Mouse (Mus musculus): ENCODE measurements at regions not wholly inside any gene's neighbourhood (a gene's known extent, or its start where the extent isn't known, plus 50 kb on each side); places are given as distances from the start of the nearest gene placed in this dataset.

- no peak overlapping the region for H3K27ac ChIP-seq
- H3K9ac ChIP-seq (replicated peaks) = no peak overlapping the region
- no peak overlapping the region for H3K4me2 ChIP-seq (ENCODE audit: low read depth)
- no peaks in the 10 kb centered on the region for H3K27me3 ChIP-seq (ENCODE audit: control insufficient read depth, insufficient read depth, low read length)
- WGBS (ENCODE audit: insufficient replicate concordance) = 55% methylated on average over 6 of the region's 6 CpGs
- no peak for ATAC-seq (ENCODE audit: insufficient read depth)
- TF ChIP-seq EP300 (IDR thresholded peaks at IDR 0.05; ENCODE audit: low read depth) = no peak
- TF ChIP-seq CTCF (IDR thresholded peaks at IDR 0.05; ENCODE audit: low read depth) = no peak
- H3K4me1 ChIP-seq (replicated peaks; ENCODE audit: control insufficient read depth in 2 of 2, insufficient read depth in 2 of 2, low read length in 1 of 2) = no peaks in the 10 kb centered on the region
- H3K36me3 ChIP-seq (replicated peaks; ENCODE audit: control insufficient read depth, insufficient read depth, low read depth) = no peaks in the 10 kb centered on the region
- no peaks in the 10 kb centered on the region for H3K9me3 ChIP-seq (ENCODE audit: control insufficient read depth, low read length)
- DNase-seq (ENCODE audit: low read depth in 3 of 3, low spot score in 3 of 3) = no peak
- H3K4me3 ChIP-seq (ENCODE audit: insufficient read depth in 1 of 2, low read depth in 2 of 2, low read length in 2 of 2) = no peak overlapping the region
These were observed 230.9 kb downstream of the Gm19410 start for GRCm38 (mm10) chr8:35996330-35997077.

- Histone ChIP-seq H3K27me3 (ENCODE audit: control insufficient read depth, insufficient read depth, low read length) (no peaks in the 10 kb centered on the region), H3K4me1 (replicated peaks; ENCODE audit: control insufficient read depth in 2 of 2, insufficient read depth in 2 of 2, low read length in 1 of 2) (no peaks in the 10 kb centered on the region), H3K9ac (replicated peaks) (no peak overlapping the region), H3K4me3 (ENCODE audit: insufficient read depth in 1 of 2, low read depth in 2 of 2, low read length in 2 of 2) (no peak overlapping the region), H3K9me3 (ENCODE audit: control insufficient read depth, low read length) (no peaks in the 10 kb centered on the region), H3K4me2 (ENCODE audit: low read depth) (no peak overlapping the region), H3K27ac (no peak overlapping the region), H3K36me3 (replicated peaks; ENCODE audit: control insufficient read depth, insufficient read depth, low read depth) (no peaks in the 10 kb centered on the region)
- 64% methylated on average over 9 of the region's 9 CpGs for WGBS (ENCODE audit: insufficient replicate concordance)
- TF ChIP-seq CTCF (IDR thresholded peaks at IDR 0.05; ENCODE audit: low read depth) = no peak
- no peak for TF ChIP-seq EP300 (IDR thresholded peaks at IDR 0.05; ENCODE audit: low read depth)
- DNase-seq (ENCODE audit: low read depth in 3 of 3, low spot score in 3 of 3) = no peak
- ATAC-seq (ENCODE audit: insufficient read depth) = no peak
These were observed 234.0 kb downstream of the Gm19410 start for GRCm38 (mm10) chr8:35999584-35999983.

GRCm38 (mm10) chr8:36004387-36004786 lies 238.8 kb downstream of the Gm19410 start:
- TF ChIP-seq CTCF (IDR thresholded peaks at IDR 0.05; ENCODE audit: low read depth) = no peak
- TF ChIP-seq EP300 (IDR thresholded peaks at IDR 0.05; ENCODE audit: low read depth) = no peak
- ATAC-seq (ENCODE audit: insufficient read depth) (no peak), DNase-seq (ENCODE audit: low read depth in 3 of 3, low spot score in 3 of 3) (no peak)
- Histone ChIP-seq H3K36me3 (replicated peaks; ENCODE audit: control insufficient read depth, insufficient read depth, low read depth) (no peaks in the 10 kb centered on the region), H3K27me3 (ENCODE audit: control insufficient read depth, insufficient read depth, low read length) (no peaks in the 10 kb centered on the region), H3K4me3 (ENCODE audit: insufficient read depth in 1 of 2, low read depth in 2 of 2, low read length in 2 of 2) (no peak overlapping the region), H3K9ac (replicated peaks) (no peak overlapping the region), H3K27ac (no peak overlapping the region), H3K4me2 (ENCODE audit: low read depth) (no peak overlapping the region), H3K9me3 (ENCODE audit: control insufficient read depth, low read length) (no peaks in the 10 kb centered on the region), H3K4me1 (replicated peaks; ENCODE audit: control insufficient read depth in 2 of 2, insufficient read depth in 2 of 2, low read length in 1 of 2) (no peaks in the 10 kb centered on the region)
- 50% methylated on average over 2 of the region's 2 CpGs for WGBS (ENCODE audit: insufficient replicate concordance)

GRCm38 (mm10) chr8:36005536-36005935 lies 239.9 kb downstream of the Gm19410 start:
- ATAC-seq (ENCODE audit: insufficient read depth) (no peak), DNase-seq (ENCODE audit: low read depth in 3 of 3, low spot score in 3 of 3) (no peak)
- Histone ChIP-seq H3K9me3 (ENCODE audit: control insufficient read depth, low read length) (no peaks in the 10 kb centered on the region), H3K27me3 (ENCODE audit: control insufficient read depth, insufficient read depth, low read length) (no peaks in the 10 kb centered on the region), H3K36me3 (replicated peaks; ENCODE audit: control insufficient read depth, insufficient read depth, low read depth) (no peaks in the 10 kb centered on the region), H3K27ac (no peak overlapping the region), H3K4me1 (replicated peaks; ENCODE audit: control insufficient read depth in 2 of 2, insufficient read depth in 2 of 2, low read length in 1 of 2) (no peaks in the 10 kb centered on the region), H3K4me3 (ENCODE audit: insufficient read depth in 1 of 2, low read depth in 2 of 2, low read length in 2 of 2) (no peak overlapping the region), H3K9ac (replicated peaks) (no peak overlapping the region), H3K4me2 (ENCODE audit: low read depth) (no peak overlapping the region)
- TF ChIP-seq CTCF (IDR thresholded peaks at IDR 0.05; ENCODE audit: low read depth) = no peak
- no peak for TF ChIP-seq EP300 (IDR thresholded peaks at IDR 0.05; ENCODE audit: low read depth)
- 35% methylated on average over 3 of the region's 3 CpGs for WGBS (ENCODE audit: insufficient replicate concordance)

GRCm38 (mm10) chr8:36007724-36008123 lies 242.1 kb downstream of the Gm19410 start:
- Histone ChIP-seq H3K9me3 (ENCODE audit: control insufficient read depth, low read length) (no peaks in the 10 kb centered on the region), H3K4me2 (ENCODE audit: low read depth) (no peak overlapping the region), H3K27ac (no peak overlapping the region), H3K4me1 (replicated peaks; ENCODE audit: control insufficient read depth in 2 of 2, insufficient read depth in 2 of 2, low read length in 1 of 2) (no peaks in the 10 kb centered on the region), H3K9ac (replicated peaks) (no peak overlapping the region), H3K27me3 (ENCODE audit: control insufficient read depth, insufficient read depth, low read length) (no peaks in the 10 kb centered on the region), H3K36me3 (replicated peaks; ENCODE audit: control insufficient read depth, insufficient read depth, low read depth) (no peaks in the 10 kb centered on the region), H3K4me3 (ENCODE audit: insufficient read depth in 1 of 2, low read depth in 2 of 2, low read length in 2 of 2) (no peak overlapping the region)
- TF ChIP-seq EP300 (IDR thresholded peaks at IDR 0.05; ENCODE audit: low read depth) = no peak
- TF ChIP-seq CTCF (IDR thresholded peaks at IDR 0.05; ENCODE audit: low read depth) = no peak
- WGBS (ENCODE audit: insufficient replicate concordance) = 32% methylated on average over 1 of the region's 1 CpGs
- DNase-seq (ENCODE audit: low read depth in 3 of 3, low spot score in 3 of 3) = no peak
- no peak for ATAC-seq (ENCODE audit: insufficient read depth)

Data from liver, embryonic 14.5 days (tissue).